ENCODE assay signal across 24 mouse cellular contexts in the genomic region with DNA sequence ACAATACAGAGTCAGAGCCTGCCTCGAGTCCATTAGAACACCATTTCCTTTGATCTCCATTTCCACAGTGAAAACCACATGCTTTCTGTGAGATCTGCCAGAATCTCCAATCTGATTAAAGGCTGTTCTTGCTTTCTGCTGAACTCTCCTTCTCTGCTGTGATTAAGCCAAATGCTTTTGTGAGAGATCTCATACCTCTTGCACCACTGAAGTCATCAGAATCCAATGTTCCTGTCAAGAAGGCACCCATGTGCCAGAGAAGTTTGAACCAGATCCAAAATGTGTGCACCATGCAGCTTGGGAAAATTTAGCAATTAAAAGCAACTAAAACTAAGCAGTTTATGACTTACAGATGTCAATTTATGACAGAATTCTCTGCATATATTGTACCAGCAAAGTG.
DNase-seq lines count a peak whose midpoint lies in the region; ATAC-seq and TF ChIP-seq lines count a peak whose summit lies in the region.
"Had no signal": no experiment of that assay in that cellular context is flagged by ENCODE, and none has a peak within 500 bp of the region (broad histone marks: within the 10 kb centered on the region; RNA-seq: fewer than 3 reads in every experiment).

No protein-coding gene starts in this region.

- H3K9me3 ChIP-seq in hindbrain, postnatal 0 days (ENCODE audit: low read length), result no peaks in the 10 kb centered on the region
- no peaks in the 10 kb centered on the region for H3K9me3 ChIP-seq in hindbrain, embryonic 13.5 days
- H3K9me3 ChIP-seq: embryonic facial prominence, embryonic 12.5 days; midbrain, embryonic 12.5 days had no signal

- H3K4me1 ChIP-seq in hindbrain, postnatal 0 days (ENCODE audit: insufficient read depth, low read length), result no peaks in the 10 kb centered on the region
- H3K4me1 ChIP-seq in hindbrain, embryonic 13.5 days (replicated peaks), result no peaks in the 10 kb centered on the region
- no peaks in the 10 kb centered on the region for H3K4me1 ChIP-seq in testis, adult 2 months (ENCODE audit: control insufficient read depth, insufficient read depth, low read length)
- H3K4me1 ChIP-seq: embryonic facial prominence, embryonic 12.5 days; midbrain, embryonic 12.5 days had no signal

- WGBS in hindbrain, postnatal 0 days, result 43% methylated on average over 1 of the region's 1 CpGs
- 72% methylated on average over 1 of the region's 1 CpGs for WGBS in hindbrain, embryonic 13.5 days

- no peak for ATAC-seq in cerebellum, adult (ENCODE audit: insufficient number of reproducible peaks, low FRiP score, low TSS enrichment)
- 0 out of 2 replicates have a peak, but pooled peaks have one; percentile 24 for ATAC-seq in hindbrain, postnatal 0 days
- ATAC-seq in hindbrain, embryonic 13.5 days (ENCODE audit: low FRiP score), result no peak
- ATAC-seq: activated CD4-positive, CD25-positive, alpha-beta regulatory T cell, adult 4 months; hindbrain, embryonic 16.5 days; intestine, postnatal 0 days; lung, postnatal 0 days had no signal

- no peak overlapping the region for H3K4me3 ChIP-seq in hindbrain, postnatal 0 days (ENCODE audit: low read length)
- no peak overlapping the region for H3K4me3 ChIP-seq in hindbrain, embryonic 13.5 days
- no peak overlapping the region for H3K4me3 ChIP-seq in testis, adult 2 months (ENCODE audit: control insufficient read depth, low read depth, low read length)
- H3K4me3 ChIP-seq: embryonic facial prominence, embryonic 12.5 days; heart, adult 2 months; midbrain, embryonic 12.5 days; myocyte had no signal

- H3K4me2 ChIP-seq in hindbrain, postnatal 0 days (ENCODE audit: low read depth, low read length), result no peak overlapping the region
- no peak overlapping the region for H3K4me2 ChIP-seq in hindbrain, embryonic 13.5 days
- H3K4me2 ChIP-seq: embryonic facial prominence, embryonic 12.5 days; midbrain, embryonic 12.5 days had no signal

- H3K27ac ChIP-seq in hindbrain, postnatal 0 days, result no peak overlapping the region
- H3K27ac ChIP-seq in hindbrain, embryonic 13.5 days, result no peak overlapping the region
- peak overlapping the region; percentile 42; the same call in 1 of the 2 replicates for H3K27ac ChIP-seq in testis, adult 2 months (ENCODE audit: control insufficient read depth, insufficient read depth, low read depth, low read length)
- H3K27ac ChIP-seq: embryonic facial prominence, embryonic 12.5 days; heart, adult 2 months; midbrain, embryonic 12.5 days had no signal

- no peaks in the 10 kb centered on the region for H3K27me3 ChIP-seq in hindbrain, postnatal 0 days (ENCODE audit: insufficient read depth, low read length)
- H3K27me3 ChIP-seq in hindbrain, embryonic 13.5 days, result no peaks in the 10 kb centered on the region
- H3K27me3 ChIP-seq in testis, adult 2 months (ENCODE audit: control insufficient read depth, insufficient read depth, low read length), result no peaks in the 10 kb centered on the region
- H3K27me3 ChIP-seq: embryonic facial prominence, embryonic 12.5 days; midbrain, embryonic 12.5 days had no signal

- no peak for TF ChIP-seq CTCF in hindbrain, postnatal 0 days (IDR thresholded peaks at IDR 0.05; ENCODE audit: low read depth)
- no peak for TF ChIP-seq CTCF in testis, adult 2 months (IDR thresholded peaks at IDR 0.05; ENCODE audit: control insufficient read depth, insufficient read depth, insufficient replicate concordance, low read depth, low read length)

- peak; percentile 37 to 43 for DNase-seq in cerebellum, postnatal 10 days
- DNase-seq in hindbrain, postnatal 0 days (ENCODE audit: low spot score), result peak; percentile 36
- no peak for DNase-seq in testis, postnatal 14 days (ENCODE audit: low spot score)
- DNase-seq in spleen, adult 12 weeks (ENCODE audit: low spot score), result no peak
- DNase-seq in kidney, adult 8-10 months, result no peak
- DNase-seq: adrenal gland, postnatal 25 days; cerebellum, adult 2 months; gastrocnemius, postnatal 25 days; heart, adult 2 months; heart, postnatal 4 days; kidney, postnatal 10 days; liver; right cerebral cortex, postnatal 25 days; thymus, postnatal 14 days had no signal

- no peaks in the 10 kb centered on the region for H3K36me3 ChIP-seq in hindbrain, postnatal 0 days (ENCODE audit: insufficient read depth, low read length)
- no peaks in the 10 kb centered on the region for H3K36me3 ChIP-seq in hindbrain, embryonic 13.5 days
- H3K36me3 ChIP-seq in testis, adult 2 months (ENCODE audit: control insufficient read depth, insufficient read depth, low read length), result no peaks in the 10 kb centered on the region
- H3K36me3 ChIP-seq: embryonic facial prominence, embryonic 12.5 days; midbrain, embryonic 12.5 days had no signal

- H3K9ac ChIP-seq in hindbrain, postnatal 0 days (replicated peaks; ENCODE audit: low read length), result no peak overlapping the region
- no peak overlapping the region for H3K9ac ChIP-seq in hindbrain, embryonic 13.5 days
- H3K9ac ChIP-seq: embryonic facial prominence, embryonic 12.5 days; midbrain, embryonic 12.5 days had no signal

- no peak for TF ChIP-seq POLR2A in testis, adult 2 months (IDR thresholded peaks at IDR 0.05; ENCODE audit: control insufficient read depth, low read depth, low read length)

Comparison
In these comparisons a context has a peak if more than half of its experiments do, and no peak if none do; other contexts are left out.
1. DNase-seq: peak in cerebellum, postnatal 10 days (2 of 2) and hindbrain, postnatal 0 days (single experiment); none in testis, postnatal 14 days (single experiment), spleen, adult 12 weeks (single experiment) and kidney, adult 8-10 months (0 of 2).